Mouse (Mus musculus) left cerebral cortex, postnatal 25 days (tissue): Measurements from ENCODE around the gene Sumf2. TPM values are rescaled to one million over a fixed set of nuclear protein-coding genes. Genes with fewer than 3 reads are reported as not detected.
A peak's percentile ranks its signal among the peaks of the same experiment; 100 is the strongest.
"Not testable (repeated sequence)": the region's sequence is repeated elsewhere in the genome, so short reads cannot be mapped to it uniquely, and the experiment has no call there.

Experiments used
- DNase-seq, 2 experiments: peaks; one replicate each; pipeline ENCODE4 v3.0.0; 2022; ENCODE audit warnings: low spot score in 2 of 2, mixed read lengths in 1 of 2
- intact Hi-C: fragments of 180-260 bp; cut with DNase I; formaldehyde crosslinking; loops from one replicate; pipeline ENCODE4 v1.15.1; 2025
- total RNA-seq, 2 experiments: library from RNA; stranded (reverse); gene quantifications; 2 replicates each; pipeline ENCODE4 v1.2.3; 2021

Sumf2 gene
- 10 to 100 TPM; 16.8 to 20.2 TPM for total RNA-seq

DNA sequence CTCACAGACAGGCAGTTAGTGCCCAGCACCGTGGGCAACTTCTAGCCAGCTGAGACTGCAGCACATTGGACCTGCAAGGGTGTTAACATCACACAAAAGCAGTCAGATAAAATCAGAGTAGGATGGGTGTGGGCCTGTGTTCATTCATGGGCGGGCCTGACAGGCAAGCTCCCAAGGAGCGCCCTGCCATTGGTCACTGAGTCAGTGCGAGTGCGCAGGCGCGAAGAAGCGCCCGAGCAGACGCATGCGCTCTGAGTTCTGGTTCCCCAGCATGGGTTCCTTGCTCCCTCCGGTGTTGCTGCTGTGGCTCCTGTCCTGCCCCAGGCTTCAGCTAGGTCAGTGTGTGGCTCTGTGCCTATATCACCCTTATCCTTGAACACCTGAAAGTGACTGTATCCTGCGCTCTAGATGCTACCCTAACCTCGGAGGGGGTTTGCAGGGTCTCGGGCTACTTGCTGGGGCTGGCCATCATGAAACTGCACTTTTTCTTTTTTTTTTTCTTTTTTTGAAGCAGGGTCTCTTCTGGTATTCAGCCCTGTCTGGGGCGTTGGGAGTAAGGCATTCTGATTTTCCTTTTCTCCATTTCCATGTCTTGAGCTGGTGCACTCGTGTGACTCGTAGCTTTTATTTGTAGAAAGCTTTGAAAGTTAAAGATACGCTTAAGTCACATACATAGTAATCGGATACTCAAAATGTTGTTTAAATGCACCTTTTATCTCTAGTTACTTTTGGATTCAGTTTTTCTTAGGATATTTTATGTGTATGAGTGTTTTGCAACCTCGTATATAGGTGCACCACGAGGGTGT lies at the start of gene Sumf2:
TSS of gene Sumf2 (plus strand) at position 235 of the 806 bp plus-strand sequence.
- DNase-seq, result peak; percentile 94 to 98
- intact Hi-C loops, result no loop called here

DNA sequence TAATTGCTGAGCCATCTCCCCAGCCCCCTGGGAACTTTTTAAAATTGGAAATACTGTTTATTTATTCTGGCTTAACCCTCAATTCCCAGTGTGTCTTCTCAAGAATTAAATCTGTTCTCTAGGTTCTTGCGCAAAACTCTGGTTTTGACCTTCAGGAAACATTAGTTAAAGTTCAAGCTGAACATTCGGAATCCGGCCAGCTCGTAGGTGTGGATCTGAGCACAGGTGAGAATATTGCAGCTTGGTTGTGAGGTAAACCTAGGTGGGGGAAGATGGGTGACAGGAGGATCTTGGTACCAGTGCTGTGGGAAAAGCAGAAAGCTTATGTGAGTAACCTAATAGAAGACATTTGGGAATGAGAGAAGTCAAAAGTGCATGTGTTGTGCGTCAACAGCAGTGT lies 1.9 kb upstream of the Sumf2 start:
- no peak for DNase-seq
- intact Hi-C loops, result no loop called here

DNA sequence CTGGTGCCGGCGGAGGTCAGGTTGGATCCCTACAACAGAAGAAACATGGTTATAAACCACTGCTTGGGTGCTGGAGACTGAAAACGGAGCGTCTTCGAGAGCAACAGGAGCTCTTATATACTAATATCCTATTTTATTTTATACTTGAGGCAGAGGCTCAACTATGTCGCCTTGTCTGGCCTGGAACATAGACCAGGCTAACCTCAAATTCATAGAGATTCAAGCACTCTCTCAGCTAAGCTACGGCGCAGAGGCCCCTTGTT lies 703 bp downstream of the Sumf2 start:
- no peak for DNase-seq
- intact Hi-C loops, result no loop called here

DNA sequence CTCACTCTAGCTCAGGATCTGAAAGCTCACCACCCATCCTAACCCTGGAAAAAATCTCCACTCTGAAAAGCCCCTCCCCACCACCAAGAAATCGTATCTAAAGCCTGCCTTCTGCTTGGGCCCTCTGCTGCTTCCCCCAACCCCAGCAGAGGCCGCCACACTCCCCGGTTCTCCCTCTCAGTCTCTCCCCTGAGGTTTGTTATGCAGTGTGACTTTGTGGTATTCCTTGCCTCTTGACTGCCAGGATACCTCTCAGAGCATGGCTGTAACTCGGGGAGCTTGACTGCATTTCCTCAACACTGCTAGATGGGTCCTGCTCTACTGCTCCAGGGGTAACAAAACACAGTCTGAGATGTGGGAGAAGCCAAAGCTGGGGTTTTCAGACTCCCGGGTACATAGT lies 8.4 kb downstream of the Sumf2 start:
- intact Hi-C loops, result no loop called here
- no peak for DNase-seq

DNA sequence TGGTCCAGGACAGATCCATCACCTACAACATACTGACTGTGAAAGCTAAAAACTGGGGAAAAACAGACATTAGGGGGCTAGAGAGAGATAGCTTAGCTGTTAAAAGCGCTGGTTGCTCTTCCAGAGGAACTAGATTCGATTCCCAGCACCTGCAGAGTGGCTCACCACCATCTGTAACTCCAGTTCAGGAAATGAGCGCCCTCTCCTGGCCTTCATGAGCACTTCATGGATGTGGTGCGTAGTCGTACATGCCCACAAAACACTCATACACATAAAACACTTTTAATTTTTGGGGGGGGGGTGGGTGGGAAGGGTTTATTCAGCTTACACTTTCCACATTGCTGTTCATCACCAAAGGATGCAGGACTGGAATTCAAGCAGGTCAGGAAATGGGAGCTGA lies 9.6 kb downstream of the Sumf2 start:
- DNase-seq, result no peak
- intact Hi-C loops, result no loop called here

DNA sequence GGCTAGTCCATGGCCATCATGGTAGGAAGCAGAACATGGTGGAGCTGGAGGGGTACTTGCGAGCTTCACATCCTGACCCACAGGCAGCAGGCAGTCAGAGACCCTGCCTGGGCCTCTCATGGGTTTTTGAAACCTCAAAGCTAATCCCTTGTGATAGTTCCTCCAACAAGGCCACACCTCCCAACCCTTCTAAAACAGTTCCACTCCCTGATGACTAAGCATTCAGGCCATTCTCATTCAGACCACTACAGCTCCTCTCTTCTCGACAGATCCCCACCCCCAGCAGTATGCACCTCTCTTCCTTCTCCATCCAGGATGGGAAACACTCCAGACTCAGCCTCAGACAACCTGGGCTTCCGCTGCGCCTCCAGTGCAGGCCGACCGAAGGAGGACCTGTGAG lies 15.5 kb downstream of the Sumf2 start:
- DNase-seq, result no peak
- intact Hi-C loops, result no loop called here

DNA sequence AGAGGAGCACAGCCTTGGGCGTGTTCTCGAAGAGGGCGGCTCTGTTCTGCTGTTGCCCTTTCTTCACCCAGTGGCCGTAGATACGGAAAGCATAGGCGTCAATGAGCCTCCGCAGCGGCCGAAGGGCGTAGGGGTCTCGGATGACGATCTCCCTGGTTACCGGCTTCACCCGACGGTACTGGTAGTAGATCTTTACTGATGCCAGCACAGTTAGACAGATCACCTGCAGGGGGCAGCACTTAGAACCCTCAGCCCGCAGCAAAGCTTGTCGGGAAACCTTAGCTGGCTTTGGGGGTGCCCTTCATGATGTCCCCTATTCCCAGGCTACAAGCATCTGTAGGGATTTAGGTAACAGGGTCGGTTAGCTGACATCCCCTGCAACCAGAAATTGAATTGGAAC lies 17.7 kb downstream of the Sumf2 start:
- intact Hi-C loops, result no loop called here
- peak; percentile 25 to 37 for DNase-seq

DNA sequence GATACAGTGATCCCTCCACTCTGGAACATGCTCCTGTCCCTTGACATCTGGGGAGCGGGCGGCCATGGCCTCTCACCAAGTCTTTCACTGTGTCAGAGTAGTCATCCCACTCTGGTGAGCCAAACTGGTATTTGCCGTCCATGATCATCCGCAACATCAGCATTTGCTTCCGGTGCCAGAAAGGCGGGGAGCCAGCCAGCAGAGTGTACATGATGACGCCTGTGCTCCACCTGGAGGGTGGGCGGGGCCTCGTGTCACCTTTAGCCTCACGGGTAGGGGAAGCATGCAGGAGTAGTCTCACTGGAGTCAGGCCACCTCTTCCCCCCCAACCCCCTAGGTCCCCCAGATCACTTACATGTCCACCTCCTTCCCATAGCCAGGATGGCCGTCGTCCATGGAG lies 19.1 kb downstream of the Sumf2 start:
- intact Hi-C loops, result no loop called here
- no peak for DNase-seq

DNA sequence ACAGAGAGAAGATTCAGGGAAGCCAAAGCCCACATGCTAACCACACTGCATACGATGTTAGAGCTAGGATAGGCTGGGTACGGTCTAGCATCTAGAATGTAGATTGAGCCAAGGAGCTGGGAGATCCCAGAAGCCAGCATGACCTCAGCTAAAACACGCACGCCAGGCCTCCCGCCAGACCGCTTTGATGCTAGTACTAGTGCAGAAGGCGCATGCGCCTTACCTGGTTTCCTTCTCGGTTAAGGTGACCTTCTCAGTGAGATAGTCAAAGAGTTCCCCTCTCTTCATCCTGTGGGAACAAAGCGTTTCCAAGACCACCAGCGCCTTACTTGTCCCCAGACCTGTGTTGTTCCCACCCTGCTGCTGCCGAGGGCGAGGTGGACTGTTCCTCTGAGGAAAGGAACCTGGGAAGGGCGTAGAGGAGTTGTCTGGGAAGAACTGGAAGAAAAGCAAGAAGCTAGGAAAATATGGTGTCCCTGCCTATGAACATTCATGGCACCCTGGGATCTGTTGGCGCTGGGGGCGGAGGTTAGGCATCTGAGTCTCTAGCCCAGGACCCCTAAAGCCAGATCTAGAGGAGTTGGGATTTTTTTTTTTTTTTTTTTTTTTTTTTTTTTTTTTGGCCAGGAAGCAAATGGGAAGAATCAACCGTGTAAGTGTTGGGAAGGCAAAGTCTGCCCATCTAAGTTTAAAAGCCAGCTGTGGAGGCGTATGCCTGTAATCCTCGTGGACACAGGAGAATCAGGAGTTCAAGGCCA lies 22.6 kb downstream of the Sumf2 start:
- intact Hi-C loops, result no loop called here
- no peak for DNase-seq

DNA sequence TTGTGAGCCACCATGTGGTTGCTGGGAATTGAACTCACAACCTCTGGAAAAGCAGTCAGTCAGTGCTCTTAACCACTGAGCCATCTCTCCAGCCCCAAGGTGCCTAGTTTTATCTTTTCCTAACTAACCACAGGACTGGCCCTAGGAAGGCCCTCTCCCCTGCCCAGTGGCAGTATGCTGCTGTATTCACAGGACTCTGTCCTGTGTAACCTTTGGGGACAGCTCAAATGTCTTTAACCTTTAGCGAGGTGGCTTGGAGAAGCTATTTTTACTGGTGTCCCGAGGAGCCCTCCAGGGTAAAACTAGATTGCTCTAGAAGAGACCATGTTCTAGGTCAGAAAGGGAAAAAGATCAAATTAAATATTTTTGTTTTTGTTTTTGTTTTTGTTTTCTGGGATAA lies 24.5 kb downstream of the Sumf2 start:
- intact Hi-C loops, result no loop called here
- no peak for DNase-seq

DNA sequence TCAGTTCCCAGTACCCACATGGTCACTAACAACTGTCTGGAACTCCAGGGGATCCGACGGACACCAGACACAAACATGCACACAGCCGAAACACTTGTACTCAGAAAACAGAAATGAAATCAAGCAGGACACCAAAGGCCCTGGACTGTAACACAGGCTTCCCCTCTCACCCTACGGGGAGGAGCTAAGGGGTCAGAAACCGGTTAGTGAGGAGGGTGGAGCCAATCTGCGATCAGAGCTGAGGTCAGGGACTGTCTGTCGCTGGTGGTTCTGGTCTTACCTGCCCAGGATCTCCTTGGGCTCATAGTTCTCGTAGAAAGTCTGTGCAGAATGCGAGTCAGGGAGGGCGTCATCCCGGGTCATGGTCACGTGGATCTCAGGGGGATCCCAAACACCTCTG lies 27.2 kb downstream of the Sumf2 start:
- no peak for DNase-seq
- intact Hi-C loops, result no loop called here

DNA sequence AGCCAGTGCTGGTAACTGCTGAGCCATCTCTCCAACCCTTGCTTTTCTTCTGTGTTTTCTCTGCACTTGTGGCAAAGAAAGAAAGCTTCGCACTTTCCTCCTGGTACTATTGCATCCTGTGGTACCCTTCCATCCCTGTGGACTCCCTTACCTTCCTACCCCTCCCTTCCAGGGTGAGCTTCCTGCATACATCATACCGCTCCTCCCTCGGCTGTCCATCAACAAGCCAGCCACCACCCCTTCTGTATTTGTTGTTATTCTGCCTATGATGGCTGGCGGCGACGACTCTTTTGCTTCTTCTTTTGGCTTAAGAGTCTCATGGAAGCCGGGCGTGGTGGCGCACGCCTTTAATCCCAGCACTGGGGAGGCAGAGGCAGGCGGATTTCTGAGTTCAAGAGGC lies 28.3 kb downstream of the Sumf2 start:
- no peak for DNase-seq
- intact Hi-C loops, result no loop called here

DNA sequence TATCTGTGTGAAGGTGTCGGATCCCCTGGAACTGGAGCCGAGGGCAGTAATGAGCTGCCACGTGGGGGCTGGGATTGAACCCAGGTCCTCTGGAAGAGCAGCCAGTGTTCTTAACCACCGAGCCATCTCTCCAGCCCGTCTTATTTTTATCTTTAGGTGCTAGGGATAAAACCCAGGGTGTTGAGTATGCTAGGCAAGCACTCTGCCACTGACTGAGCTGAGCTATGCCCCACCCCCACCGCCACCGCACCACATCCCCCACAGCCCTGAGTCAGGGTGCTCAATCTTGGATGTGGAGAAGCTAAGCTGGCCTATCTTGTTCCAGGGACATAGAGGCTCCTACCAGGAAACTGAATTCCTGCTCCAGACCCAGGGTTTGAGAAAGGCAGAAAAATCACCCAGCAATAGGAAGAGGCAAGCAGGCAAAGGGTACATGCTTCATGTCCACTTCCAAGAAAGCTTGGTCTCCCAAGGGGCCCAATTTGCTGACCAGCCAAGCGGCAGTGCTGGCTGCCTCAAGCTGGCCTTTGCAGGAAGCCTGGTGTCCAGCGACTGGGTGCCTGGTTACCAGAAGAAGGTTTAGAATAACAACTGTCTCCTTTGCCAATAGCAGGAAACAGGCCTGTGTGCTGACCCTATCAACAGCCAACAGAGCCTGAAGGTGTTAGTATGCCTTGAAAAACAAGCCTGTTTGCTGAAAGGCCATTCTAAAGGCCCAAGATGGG lies 31.1 kb downstream of the Sumf2 start:
- intact Hi-C loops, result no loop called here
- DNase-seq, result peak; percentile 17 to 55

DNA sequence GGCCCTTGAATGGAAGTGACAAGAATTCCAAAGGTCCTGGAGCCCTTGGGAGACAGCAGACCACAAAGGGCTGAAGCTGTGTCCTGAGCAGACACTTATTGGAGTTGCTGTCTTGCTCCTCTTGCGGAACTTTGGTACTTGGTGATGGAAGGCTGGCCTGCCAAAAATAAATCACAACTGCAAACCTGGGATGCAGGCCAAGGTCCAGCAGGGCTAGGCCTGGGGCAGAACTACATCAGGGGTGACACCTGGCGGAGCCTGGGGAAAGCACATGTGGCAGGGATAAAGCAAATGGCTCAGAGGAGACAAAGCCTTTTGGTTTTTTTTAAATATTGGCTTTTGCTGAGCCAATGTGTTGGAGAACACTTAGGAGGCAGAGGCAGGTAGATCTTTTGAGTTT lies 32.2 kb downstream of the Sumf2 start:
- peak; percentile 27 to 49 for DNase-seq
- intact Hi-C loops, result no loop called here

DNA sequence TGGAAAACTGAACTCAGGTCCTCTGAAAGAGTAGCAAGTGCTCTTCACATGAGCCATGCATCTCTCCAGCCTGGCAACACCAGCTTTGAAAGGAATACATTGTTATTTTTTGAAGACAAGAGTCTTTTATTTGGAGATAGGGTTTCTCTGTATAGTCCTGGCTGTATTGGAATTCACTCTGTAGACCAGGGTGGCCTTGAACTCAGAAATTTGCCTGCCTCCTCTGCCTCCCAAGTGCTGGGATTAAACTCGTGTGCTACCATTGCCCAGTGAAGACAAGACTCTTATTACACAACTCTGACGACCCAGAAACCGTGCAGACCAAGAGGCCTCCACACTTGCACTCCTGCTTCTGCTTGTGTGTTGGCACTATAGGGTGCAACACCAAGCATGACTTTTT lies 33.1 kb downstream of the Sumf2 start:
- intact Hi-C loops, result no loop called here
- DNase-seq, result no peak

DNA sequence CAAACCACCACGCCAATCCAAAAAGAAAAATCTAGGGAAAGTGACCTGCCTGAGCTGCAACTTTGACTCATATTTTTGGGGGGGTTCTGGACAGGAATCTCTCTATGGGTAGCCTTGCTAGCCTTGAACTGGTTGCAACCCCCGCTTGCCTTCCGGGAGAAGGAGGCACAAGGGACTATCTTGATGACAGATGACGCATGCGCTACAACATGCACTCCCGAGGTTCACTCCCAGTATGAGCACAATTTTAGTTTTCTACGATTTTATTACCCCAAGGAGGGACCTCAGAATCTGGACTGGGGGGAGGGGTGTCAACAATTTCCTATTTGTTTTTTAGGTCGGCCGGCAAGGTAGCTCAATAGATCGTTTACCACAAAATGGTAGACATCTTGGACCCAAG lies 39.5 kb downstream of the Sumf2 start:
- DNase-seq, result peak in 1 of 2 experiments; percentile 20
- intact Hi-C loops, result no loop called here

DNA sequence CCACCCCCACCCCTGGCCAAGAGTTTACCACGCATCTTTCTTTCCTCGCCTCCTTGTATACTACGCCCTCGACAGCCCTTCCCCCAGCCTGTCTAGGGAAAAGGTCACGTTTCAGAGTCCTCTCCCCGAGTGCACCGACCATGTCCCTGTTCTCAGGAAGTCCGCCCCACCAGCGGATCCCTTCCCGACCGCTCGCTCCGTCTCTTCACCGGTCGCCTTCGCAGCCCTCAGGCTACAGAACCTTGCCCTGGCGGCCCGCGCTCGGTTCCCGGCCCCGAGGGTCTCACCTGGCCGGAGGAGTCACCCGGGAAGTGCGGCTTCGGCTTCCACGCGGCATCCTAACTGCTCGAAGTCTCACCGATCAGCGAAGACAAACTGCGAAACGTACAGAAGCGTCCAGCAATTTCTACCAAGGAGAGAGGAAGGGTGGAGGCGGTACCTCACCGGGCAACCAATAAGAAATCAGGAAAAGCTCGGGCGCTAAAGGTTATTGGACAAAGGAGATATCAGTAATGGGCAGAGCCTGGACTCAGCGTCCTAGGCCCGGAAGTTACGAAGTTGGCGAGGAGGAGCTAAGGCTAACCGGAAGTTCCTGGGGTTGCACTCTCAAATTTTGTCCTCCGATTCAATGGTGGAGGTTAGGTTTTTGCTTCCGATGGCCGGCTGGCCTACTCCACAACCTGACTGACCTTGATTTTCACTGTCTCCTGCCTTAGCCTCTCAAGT lies 40.3 kb downstream of the Sumf2 start, which contains the start of gene Chchd2:
TSS of gene Chchd2 (minus strand) at position 560 of the 726 bp plus-strand sequence.
- peak; percentile 95 to 99 for DNase-seq
- intact Hi-C loops, result no loop called here

DNA sequence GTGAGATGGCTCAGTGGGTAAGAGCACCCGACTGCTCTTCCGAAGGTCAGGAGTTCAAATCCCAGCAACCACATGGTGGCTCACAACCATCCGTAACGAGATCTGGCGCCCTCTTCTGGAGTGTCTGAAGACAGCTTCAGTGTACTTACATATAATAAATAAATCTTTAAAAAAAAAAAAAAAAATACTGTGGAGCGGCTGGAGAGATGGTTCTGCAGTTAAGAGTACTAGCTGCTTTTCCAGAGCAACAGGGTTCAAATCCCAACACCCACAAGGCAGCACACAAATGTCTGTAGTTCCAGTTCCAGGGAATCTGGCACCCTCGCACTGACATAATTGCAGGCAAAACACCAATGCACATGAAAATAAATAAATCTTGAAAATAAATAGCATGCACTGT lies 43.6 kb downstream of the Sumf2 start:
- intact Hi-C loops, DNase-seq: not testable (repeated sequence)

DNA sequence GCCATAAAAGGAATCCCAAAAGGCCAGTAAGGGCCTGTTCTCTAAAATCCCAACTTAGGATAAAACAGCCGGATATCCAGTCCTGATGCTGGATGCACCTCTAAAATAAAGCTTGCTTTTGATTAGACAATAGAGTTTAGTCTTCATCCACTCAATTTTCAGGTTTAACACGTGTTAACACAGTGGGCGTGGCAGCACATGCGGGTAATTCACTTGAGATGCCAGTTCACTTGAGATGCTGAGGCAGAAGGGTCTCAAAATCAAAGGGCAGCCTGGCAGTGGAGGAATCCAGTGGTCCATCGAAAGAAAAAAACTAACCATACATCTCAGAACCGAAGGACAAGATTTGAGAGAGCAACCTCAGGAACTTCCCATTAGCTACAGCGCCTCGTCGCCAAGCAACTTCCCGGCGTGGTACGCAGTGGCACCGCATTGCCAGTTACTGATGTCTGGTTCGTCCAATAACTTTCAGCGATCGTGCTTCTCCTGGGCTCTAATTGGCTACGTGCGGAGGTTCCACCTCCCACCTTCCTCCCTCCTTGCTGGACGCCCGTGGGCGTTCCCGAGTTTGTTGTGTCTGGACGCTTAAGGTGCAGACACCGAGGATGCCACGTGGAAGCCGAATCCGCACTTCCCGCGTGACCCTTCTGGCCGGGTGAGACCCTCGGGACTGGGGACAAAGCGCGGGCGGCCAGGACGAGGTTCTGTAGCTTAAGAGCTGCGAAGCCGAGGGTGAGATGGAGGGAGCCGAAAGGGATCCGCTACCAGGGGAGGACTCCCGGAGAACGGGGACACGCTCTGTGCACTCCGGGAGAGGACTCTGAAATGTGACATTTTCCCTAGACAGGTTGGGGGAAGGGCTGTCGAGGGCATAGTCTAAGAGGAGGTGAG lies 48.7 kb downstream of the Sumf2 start, which contains the start of gene Zbed5:
TSS of gene Zbed5 (plus strand) at position 526 of the 891 bp plus-strand sequence.
- intact Hi-C loops, result no loop called here
- DNase-seq, result peak; percentile 89 to 95
